Mouse (Mus musculus) neural tube, embryonic 14.5 days (tissue): Measurements from ENCODE around the gene Slc35d1. TPM values are rescaled to one million over a fixed set of nuclear protein-coding genes. Genes with fewer than 3 reads are reported as not detected.

Experiments
- ATAC-seq: fragments of 200-750 bp; cut with Nextera tagmentation; 2 replicates; pipeline ENCODE4 v1.8.0; 2017; ENCODE audit warnings: low read depth, mild to moderate bottlenecking, moderate TSS enrichment, moderate library complexity
- H3K27ac ChIP-seq: fragments of 300-500 bp; sonication (generic); 2 replicates; pipeline ENCODE4 v1.5.1; 2014; ENCODE audit warnings: low read depth, mild to moderate bottlenecking, control low read depth, low read length, moderate library complexity, mixed read lengths
- H3K27me3 ChIP-seq: fragments of 300-500 bp; sonication (generic); 2 replicates; pipeline ENCODE4 v1.6.1; 2014; ENCODE audit warnings: low read length; ENCODE audit not compliant: control insufficient read depth, insufficient read depth
- H3K36me3 ChIP-seq: fragments of 300-500 bp; sonication (generic); 2 replicates; pipeline ENCODE4 v1.6.1; 2014; ENCODE audit warnings: low read length, mixed read lengths; ENCODE audit not compliant: control insufficient read depth, insufficient read depth
- H3K4me1 ChIP-seq: fragments of 300-500 bp; sonication (generic); 2 replicates; pipeline ENCODE4 v1.6.1; 2014; ENCODE audit warnings: low read length; ENCODE audit not compliant: control insufficient read depth, insufficient read depth
- H3K4me2 ChIP-seq: fragments of 300-500 bp; sonication (generic); 2 replicates; pipeline ENCODE4 v1.6.1; 2014; ENCODE audit warnings: mild to moderate bottlenecking, low read depth, low read length, control low read depth
- H3K4me3 ChIP-seq: fragments of 300-500 bp; sonication (generic); 2 replicates; pipeline ENCODE4 v1.5.1; 2014; ENCODE audit warnings: low read depth, low read length, control low read depth, mixed read lengths
- H3K9ac ChIP-seq: fragments of 300-500 bp; sonication (generic); replicated peaks from 2 replicates; pipeline ENCODE4 v1.6.1; 2014; ENCODE audit warnings: low read depth, mild to moderate bottlenecking, control low read depth, low read length, mixed read lengths
- H3K9me3 ChIP-seq: fragments of 300-500 bp; sonication (generic); 2 replicates; pipeline ENCODE4 v1.6.1; 2016; ENCODE audit warnings: low read length; ENCODE audit not compliant: control insufficient read depth
- WGBS: fragments of 180-500 bp; shearing (Covaris S2); extraction: QIAGEN DNeasy Blood & Tissue Kit; methylation state at CpG from one replicate; pipeline ENCODE4 v1.1.7; 2014; 5-methylcytosine and 5-hydroxymethylcytosine counted together
- polyA plus RNA-seq: library from polyadenylated mRNA; unstranded; fragments of >200 nt; fragmentation: Nextera tagmentation; extraction: Ambion mirVana; gene quantifications from 2 replicates; pipeline ENCODE4 v1.2.1, GENCODE M21; 2014

The Slc35d1 gene
- polyA plus RNA-seq, 1 experiment from 2014 or later, result 9.5 TPM

GRCm38 (mm10) chr4:103199086-103199485 lies 15.9 kb downstream of the Slc35d1 start:
- no peak for ATAC-seq
- Histone ChIP-seq H3K9me3 (no peaks in the 10 kb centered on the region), H3K4me2 (no peak overlapping the region), H3K4me3 (no peak overlapping the region), H3K27ac (no peak overlapping the region), H3K36me3 (no peaks in the 10 kb centered on the region; the same call in 1 of the 2 replicates), H3K4me1 (no peaks in the 10 kb centered on the region), H3K27me3 (no peaks in the 10 kb centered on the region), H3K9ac (no peak overlapping the region)
- WGBS, result 49% methylated on average over 4 of the region's 4 CpGs

- Histone ChIP-seq H3K27ac (no peak overlapping the region), H3K9ac (no peak overlapping the region), H3K27me3 (no peaks in the 10 kb centered on the region), H3K9me3 (no peaks in the 10 kb centered on the region), H3K36me3 (no peaks in the 10 kb centered on the region; the same call in 1 of the 2 replicates), H3K4me1 (no peaks in the 10 kb centered on the region), H3K4me3 (no peak overlapping the region), H3K4me2 (no peak overlapping the region)
- no peak for ATAC-seq
- 95% methylated on average over 8 of the region's 8 CpGs for WGBS
Measured at GRCm38 (mm10) chr4:103197401-103197800, 17.6 kb downstream of the Slc35d1 start.

DNA sequence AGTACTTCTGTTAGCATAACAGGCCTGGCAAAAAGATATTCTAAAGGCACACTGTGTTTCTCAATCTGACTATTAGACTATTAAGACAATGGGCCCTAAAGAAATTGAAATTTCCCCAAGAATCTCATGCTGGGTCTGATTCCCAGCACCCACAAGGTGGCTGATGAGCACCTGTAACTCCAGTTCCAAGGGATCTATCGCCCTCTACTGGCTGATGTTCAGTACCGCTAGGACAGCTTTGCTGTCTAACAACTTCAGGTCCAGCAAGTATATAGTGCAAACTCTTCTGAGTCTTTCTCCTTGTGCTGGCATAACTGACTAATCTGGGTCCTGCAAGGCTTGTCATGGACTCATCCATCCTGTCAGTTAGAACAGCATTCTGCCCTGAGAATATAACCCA lies 22.5 kb downstream of the Slc35d1 start:
- WGBS, result 89% methylated on average over 2 of the region's 2 CpGs
- H3K4me3 ChIP-seq, result no peak overlapping the region
- H3K36me3 ChIP-seq, result peaks cover 15% of the 10 kb centered on the region
- no peaks in the 10 kb centered on the region for H3K27me3 ChIP-seq
- H3K9ac ChIP-seq, result no peak overlapping the region
- no peaks in the 10 kb centered on the region for H3K9me3 ChIP-seq
- H3K4me1 ChIP-seq, result no peaks in the 10 kb centered on the region
- H3K27ac ChIP-seq, result no peak overlapping the region
- no peak overlapping the region for H3K4me2 ChIP-seq
- no peak for ATAC-seq

GRCm38 (mm10) chr4:103188786-103189640 lies 26.0 kb downstream of the Slc35d1 start:
- no peak for ATAC-seq
- no peak overlapping the region for H3K9ac ChIP-seq
- H3K27me3 ChIP-seq, result no peaks in the 10 kb centered on the region
- no peaks in the 10 kb centered on the region for H3K4me1 ChIP-seq
- H3K4me3 ChIP-seq, result no peak overlapping the region
- H3K4me2 ChIP-seq, result no peak overlapping the region
- no peaks in the 10 kb centered on the region for H3K9me3 ChIP-seq
- H3K36me3 ChIP-seq, result peaks cover 15% of the 10 kb centered on the region
- WGBS, result 92% methylated on average over 8 of the region's 8 CpGs
- H3K27ac ChIP-seq, result no peak overlapping the region

DNA sequence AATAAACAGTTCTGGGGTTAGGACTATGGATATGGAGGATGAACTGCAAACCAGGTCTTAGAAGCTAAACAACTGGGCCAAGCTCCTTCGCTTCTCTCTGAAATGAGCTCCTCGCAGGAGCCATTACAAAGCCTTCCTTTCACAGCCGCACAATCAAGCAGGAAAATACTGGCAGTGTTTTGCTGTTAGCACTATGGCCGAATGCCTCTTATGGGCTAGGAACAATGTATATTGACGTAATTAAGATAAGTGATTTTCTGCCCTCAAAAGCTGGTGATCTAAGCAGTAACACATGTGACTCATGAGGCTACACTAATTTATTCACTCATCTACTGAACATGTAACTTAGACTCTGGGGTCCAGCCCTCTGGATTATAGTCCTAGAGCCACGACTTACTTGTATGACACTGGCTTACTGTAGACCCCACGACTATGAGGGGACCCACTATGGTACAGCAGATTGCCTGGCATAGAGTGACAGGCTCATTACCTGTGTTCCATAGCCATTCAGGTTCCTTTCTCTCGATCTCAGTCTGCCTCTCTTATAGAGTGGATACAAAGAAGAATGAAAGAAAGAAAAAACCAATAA lies 34.6 kb downstream of the Slc35d1 start:
- Histone ChIP-seq H3K9ac (no peak overlapping the region), H3K4me3 (no peak overlapping the region), H3K36me3 (peaks cover 5% of the 10 kb centered on the region; the same call in 1 of the 2 replicates), H3K4me2 (no peak overlapping the region), H3K27ac (no peak overlapping the region), H3K4me1 (peaks cover 7% of the 10 kb centered on the region; the same call in 1 of the 2 replicates), H3K9me3 (no peaks in the 10 kb centered on the region), H3K27me3 (no peaks in the 10 kb centered on the region)
- 25% methylated on average over 8 of the region's 8 CpGs for WGBS
- peak; percentile 73; the same call in 1 of the 2 replicates for ATAC-seq

- WGBS, result 54% methylated on average over 3 of the region's 3 CpGs
- ATAC-seq, result no peak
- Histone ChIP-seq H3K4me3 (no peak overlapping the region), H3K27me3 (no peaks in the 10 kb centered on the region), H3K4me1 (peaks cover 7% of the 10 kb centered on the region; the same call in 1 of the 2 replicates), H3K27ac (no peak overlapping the region), H3K36me3 (peaks cover 5% of the 10 kb centered on the region; the same call in 1 of the 2 replicates), H3K9me3 (no peaks in the 10 kb centered on the region), H3K9ac (no peak overlapping the region), H3K4me2 (no peak overlapping the region)
Measured at GRCm38 (mm10) chr4:103179581-103179980, 35.4 kb downstream of the Slc35d1 start.

- Histone ChIP-seq H3K27ac (no peak overlapping the region), H3K4me3 (no peak overlapping the region), H3K36me3 (peaks cover 5% of the 10 kb centered on the region; the same call in 1 of the 2 replicates), H3K4me1 (peaks cover 7% of the 10 kb centered on the region; the same call in 1 of the 2 replicates), H3K9ac (no peak overlapping the region), H3K4me2 (no peak overlapping the region), H3K27me3 (no peaks in the 10 kb centered on the region), H3K9me3 (no peaks in the 10 kb centered on the region)
- 82% methylated on average over 7 of the region's 7 CpGs for WGBS
- no peak for ATAC-seq
Measured at GRCm38 (mm10) chr4:103178635-103179318, 36.2 kb downstream of the Slc35d1 start.

GRCm38 (mm10) chr4:103177681-103178080 lies 37.3 kb downstream of the Slc35d1 start:
- Histone ChIP-seq H3K9ac (no peak overlapping the region), H3K4me1 (peaks cover 7% of the 10 kb centered on the region; the same call in 1 of the 2 replicates), H3K36me3 (no peaks in the 10 kb centered on the region; the same call in 1 of the 2 replicates), H3K4me3 (no peak overlapping the region), H3K27ac (no peak overlapping the region), H3K27me3 (no peaks in the 10 kb centered on the region), H3K4me2 (no peak overlapping the region), H3K9me3 (no peaks in the 10 kb centered on the region)
- ATAC-seq, result no peak
- 71% methylated on average over 1 of the region's 1 CpGs for WGBS
